In the genomic region with DNA sequence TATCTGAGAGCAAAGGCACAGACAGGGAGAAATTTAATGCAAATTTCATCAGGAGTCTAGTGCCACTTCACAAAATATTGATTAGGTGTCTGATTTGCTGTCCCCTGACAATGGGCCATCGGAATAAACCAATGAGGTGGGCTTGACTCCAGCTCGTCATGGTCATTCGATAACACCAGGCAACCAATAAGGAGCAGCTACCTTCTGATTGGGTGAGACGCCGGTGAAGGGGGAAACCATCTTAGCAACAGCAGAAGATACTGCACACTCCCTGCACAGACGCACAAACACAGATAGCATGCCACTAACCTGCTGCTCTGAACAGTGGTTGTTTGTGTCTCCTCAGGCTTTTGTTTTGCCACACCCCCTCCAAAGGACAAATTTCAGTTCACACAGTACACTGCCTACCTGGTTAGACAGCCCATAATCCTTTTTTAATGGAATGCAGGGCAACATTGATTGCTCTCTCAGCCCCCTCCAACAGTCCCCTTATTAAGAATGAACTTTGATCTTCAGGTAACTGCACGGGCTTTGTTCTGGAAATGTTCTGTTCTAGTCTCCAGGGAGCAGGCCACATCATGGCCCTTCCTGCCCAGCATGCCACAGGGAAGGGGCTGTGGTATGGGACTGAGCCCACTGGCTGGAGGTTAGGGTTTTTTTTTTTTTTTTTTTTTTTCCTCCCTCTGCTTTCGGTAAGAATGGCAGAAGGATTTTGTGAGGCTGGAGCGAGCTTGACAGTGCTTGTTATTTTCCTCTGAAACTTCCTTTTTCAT, we compare ENCODE assay signal across 8 mouse cellular contexts.
DNase-seq lines count a peak whose midpoint lies in the region; ATAC-seq and TF ChIP-seq lines count a peak whose summit lies in the region.

No protein-coding gene starts in this region.

- H3K4me2 ChIP-seq in kidney, embryonic 16.5 days (replicated peaks; ENCODE audit: low read depth, low read length): no peak overlapping the region; the same call in 1 of the 2 replicates
- peak overlapping the region; percentile 40 for H3K4me2 ChIP-seq in forebrain, embryonic 14.5 days (ENCODE audit: low read length)
- H3K4me2 ChIP-seq in midbrain, embryonic 14.5 days (ENCODE audit: low read length): peak overlapping the region; percentile 47

- 66% methylated on average over 9 of the region's 9 CpGs for WGBS in kidney, embryonic 16.5 days
- 34% methylated on average over 9 of the region's 9 CpGs for whole genome bisulfite sequencing in forebrain, embryonic 14.5 days
- 29% methylated on average over 9 of the region's 9 CpGs for WGBS in midbrain, embryonic 14.5 days

- no peak for ATAC-seq in kidney, embryonic 16.5 days (ENCODE audit: low FRiP score, low TSS enrichment)
- peak; percentile 77 for ATAC-seq in forebrain, embryonic 14.5 days
- ATAC-seq in midbrain, embryonic 14.5 days (ENCODE audit: low FRiP score, low TSS enrichment): peak; percentile 87
- no peak for ATAC-seq in megakaryocyte-erythroid progenitor cell, adult 5-6 weeks (replicated peaks; ENCODE audit: low FRiP score, low TSS enrichment, poor library complexity, severe bottlenecking)
- ATAC-seq in activated CD4-positive, CD25-positive, alpha-beta regulatory T cell, adult 4 months: no peak

- H3K4me1 ChIP-seq in kidney, embryonic 16.5 days (ENCODE audit: insufficient read depth, low read length): peaks cover 12% of the 10 kb centered on the region
- H3K4me1 ChIP-seq in forebrain, embryonic 14.5 days (ENCODE audit: control insufficient read depth, insufficient read depth, low read length): peaks cover 31% of the 10 kb centered on the region
- H3K4me1 ChIP-seq in midbrain, embryonic 14.5 days (ENCODE audit: control insufficient read depth, insufficient read depth, low read length): peaks cover 44% of the 10 kb centered on the region

- no peaks in the 10 kb centered on the region for H3K36me3 ChIP-seq in kidney, embryonic 16.5 days (ENCODE audit: insufficient read depth, low read length)
- H3K36me3 ChIP-seq in forebrain, embryonic 14.5 days (ENCODE audit: control insufficient read depth, insufficient read depth, low read length): no peaks in the 10 kb centered on the region
- 0 out of 2 replicates have a peak, but pooled peaks cover 5% of the 10 kb centered on the region for H3K36me3 ChIP-seq in midbrain, embryonic 14.5 days (ENCODE audit: control insufficient read depth, insufficient read depth, low read length)

- peak overlapping the region; percentile 15; the same call in 1 of the 2 replicates for H3K9ac ChIP-seq in kidney, embryonic 16.5 days (replicated peaks; ENCODE audit: low read length)
- H3K9ac ChIP-seq in forebrain, embryonic 14.5 days (ENCODE audit: low read length): peak overlapping the region; percentile 53
- peak overlapping the region; percentile 32 for H3K9ac ChIP-seq in midbrain, embryonic 14.5 days (replicated peaks; ENCODE audit: low read length)

- no peaks in the 10 kb centered on the region for H3K27me3 ChIP-seq in kidney, embryonic 16.5 days (ENCODE audit: insufficient read depth, low read length)
- H3K27me3 ChIP-seq in forebrain, embryonic 14.5 days (replicated peaks; ENCODE audit: control insufficient read depth, insufficient read depth, low read length): no peaks in the 10 kb centered on the region
- no peaks in the 10 kb centered on the region for H3K27me3 ChIP-seq in midbrain, embryonic 14.5 days (ENCODE audit: control insufficient read depth, insufficient read depth, low read length)

- H3K27ac ChIP-seq in kidney, embryonic 16.5 days (ENCODE audit: low read length): peak overlapping the region; percentile 90
- peak overlapping the region; percentile 97 for H3K27ac ChIP-seq in forebrain, embryonic 14.5 days (ENCODE audit: low read depth, low read length)
- H3K27ac ChIP-seq in layer of hippocampus, adult 2 months: peak overlapping the region; percentile 92
- peak overlapping the region; percentile 98 for H3K27ac ChIP-seq in midbrain, embryonic 14.5 days (replicated peaks; ENCODE audit: low read depth, low read length)

- no peak overlapping the region for H3K4me3 ChIP-seq in kidney, embryonic 16.5 days (ENCODE audit: low read length)
- no peak overlapping the region for H3K4me3 ChIP-seq in forebrain, embryonic 14.5 days (ENCODE audit: low read depth, low read length)
- H3K4me3 ChIP-seq in layer of hippocampus, adult 2 months: peak overlapping the region; percentile 36
- 0 out of 2 replicates have a peak overlapping the region, but pooled peaks have one; percentile 9 for H3K4me3 ChIP-seq in midbrain, embryonic 14.5 days (replicated peaks; ENCODE audit: low read depth, low read length)

- H3K9me3 ChIP-seq in kidney, embryonic 16.5 days (ENCODE audit: low read length): no peaks in the 10 kb centered on the region
- no peaks in the 10 kb centered on the region for H3K9me3 ChIP-seq in forebrain, embryonic 14.5 days (replicated peaks; ENCODE audit: control insufficient read depth, low read length)
- no peaks in the 10 kb centered on the region for H3K9me3 ChIP-seq in midbrain, embryonic 14.5 days (ENCODE audit: control insufficient read depth, low read length)

- no peak for DNase-seq in kidney, postnatal 25 days
- peak; percentile 80 for DNase-seq in forebrain, embryonic 14.5 days (ENCODE audit: low spot score)
- peak; percentile 59 to 88 for DNase-seq in layer of hippocampus, adult 2 months (ENCODE audit: low spot score in 2 of 2)
- DNase-seq in midbrain, embryonic 14.5 days: peak; percentile 89
- DNase-seq in kidney, adult 8-10 months: no peak

- no peak for TF ChIP-seq CTCF in layer of hippocampus, adult 2 months (conservative IDR thresholded peaks at IDR 0.05)

Comparison
In these comparisons a context has a peak if more than half of its experiments do, and no peak if none do; other contexts are left out.
1. ATAC-seq: peak in forebrain, embryonic 14.5 days (single experiment) and midbrain, embryonic 14.5 days (single experiment); none in kidney, embryonic 16.5 days (single experiment), megakaryocyte-erythroid progenitor cell, adult 5-6 weeks (single experiment) and activated CD4-positive, CD25-positive, alpha-beta regulatory T cell, adult 4 months (single experiment).
2. H3K4me3 ChIP-seq: peak in layer of hippocampus, adult 2 months (single experiment) and midbrain, embryonic 14.5 days (single experiment); none in kidney, embryonic 16.5 days (single experiment) and forebrain, embryonic 14.5 days (single experiment).
3. DNase-seq: peak in forebrain, embryonic 14.5 days (single experiment), layer of hippocampus, adult 2 months (2 of 2) and midbrain, embryonic 14.5 days (single experiment); none in kidney, postnatal 25 days (0 of 2) and kidney, adult 8-10 months (0 of 2).
4. Peak in every context shown above with its lines, with median percentiles within 50 percentile points of each other: H3K27ac ChIP-seq and H3K9ac ChIP-seq.